Mouse (Mus musculus): ENCODE results near the gene Traf3ip2.

GRCm38 (mm10) chr10:39660269-39660655 lies 47.5 kb downstream of the Traf3ip2 start:
- TF ChIP-seq TAL1 (IDR thresholded peaks at IDR 0.05; ENCODE audit: low read length) (no peak), GATA1 (IDR thresholded peaks at IDR 0.05; ENCODE audit: low read length) (no peak)
